Mouse (Mus musculus) gastrocnemius, postnatal 25 days (tissue): ENCODE data around the gene Olfr794. TPM values are rescaled to one million over a fixed set of nuclear protein-coding genes. Genes with fewer than 3 reads are reported as not detected.

ENCODE experiments used
- DNase-seq: peaks from one replicate; pipeline ENCODE4 v3.0.0; 2022
- long read RNA-seq, 2 experiments: library from polyadenylated mRNA; stranded (forward); transcript quantifications; one replicate each; pipeline ENCODE4 v2.0.0; 2021
- microRNA-seq, 2 experiments: library from miRNA; unstranded; fragments of <30 nt; microRNA quantifications; one replicate each; pipeline ENCODE4 v1.2.0; 2021; ENCODE audit warnings: borderline replicate concordance in 2 of 2
- total RNA-seq, 2 experiments: library from RNA; stranded (reverse); gene quantifications; 1 replicate in 1 of 2; 2 replicates in 1 of 2; pipeline ENCODE4 v1.2.3; 2021

The Olfr794 gene
- not detected for total RNA-seq
- long read RNA-seq, experiment 1: 0 reads
- long read RNA-seq, experiment 2: 0 reads

DNA sequence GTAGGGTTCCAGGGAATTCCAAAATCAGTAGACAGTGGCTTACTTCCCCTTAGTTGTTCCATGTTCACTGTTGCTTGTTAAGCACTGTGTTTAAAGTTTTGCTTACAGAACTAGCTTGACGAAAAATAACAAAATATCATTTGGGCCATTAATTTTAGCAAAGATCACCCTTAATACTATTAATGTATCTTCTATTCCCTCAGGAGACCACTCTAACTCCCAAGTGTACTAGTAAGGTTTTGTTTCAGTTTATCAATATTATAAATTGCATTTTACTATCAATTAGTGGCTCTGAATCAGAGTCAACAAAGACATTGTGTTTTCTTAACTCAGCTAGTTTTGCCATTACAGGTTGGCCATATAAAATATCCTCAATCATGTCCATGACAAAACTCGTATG, at the start of gene Olfr794:
Gene Olfr794 (plus strand): TSS at position 301 of the 400 bp plus-strand sequence.
- DNase-seq: no peak

- no peak for DNase-seq
These were observed 46.0 kb upstream of the Olfr794 start, which contains the start of gene Olfr791 for GRCm38 (mm10) chr10:129521492-129521891. Gene Olfr791 (plus strand): TSS chr10:129521792.

DNA sequence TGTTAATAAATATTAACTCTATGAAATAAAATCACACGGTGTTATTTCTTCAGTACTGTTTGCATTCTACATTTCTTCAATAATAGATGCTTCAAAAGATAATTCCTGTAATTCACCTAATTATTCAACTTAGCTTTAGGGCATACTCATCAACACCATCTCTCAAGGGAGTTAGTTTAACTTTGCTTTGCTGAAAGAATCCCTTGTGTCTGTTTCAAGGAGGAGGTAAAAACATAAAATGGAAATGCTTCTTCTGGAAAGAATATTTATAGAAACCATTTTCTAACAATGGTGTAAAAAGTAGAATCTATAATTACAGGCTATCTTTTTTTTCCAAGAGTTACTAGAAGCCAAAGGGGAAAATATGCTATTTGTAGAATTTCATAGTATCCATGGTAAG, 28.6 kb upstream of the Olfr794 start, which contains the start of gene Olfr792:
Gene Olfr792 (plus strand): TSS at position 301 of the 400 bp plus-strand sequence.
- no peak for DNase-seq

GRCm38 (mm10) chr10:129549354-129549753, 18.1 kb upstream of the Olfr794 start:
- no peak for DNase-seq

- no peak for DNase-seq
These were observed 9.6 kb downstream of the Olfr794 start for GRCm38 (mm10) chr10:129577066-129577465.

DNA sequence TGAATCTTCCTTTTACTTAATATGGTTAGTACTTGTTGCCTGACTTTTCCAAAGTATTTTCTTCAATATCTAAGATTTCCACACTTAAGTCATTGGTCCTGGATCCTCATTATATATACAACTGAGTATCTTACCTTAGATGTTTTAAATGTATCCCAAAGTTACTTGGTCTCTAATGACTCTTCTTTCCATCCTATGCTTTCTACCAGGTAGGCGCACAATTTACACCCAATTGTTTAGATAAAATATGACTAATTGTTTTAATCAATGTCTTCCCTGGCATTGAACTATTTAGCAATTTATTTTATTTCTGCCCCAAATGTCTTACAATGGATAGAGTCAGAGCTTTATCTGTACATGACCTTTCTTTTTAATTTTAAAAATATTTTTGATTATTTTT, 45.0 kb downstream of the Olfr794 start, which contains the start of gene Olfr796:
Gene Olfr796 (minus strand): TSS at position 101 of the 400 bp plus-strand sequence.
- DNase-seq: no peak

GRCm38 (mm10) chr10:129621724-129622123, 54.3 kb downstream of the Olfr794 start:
- DNase-seq: no peak

Small RNA genes lying within 50 kb of the gene (microRNA-seq; reads per million reads assigned to microRNA genes)
- 0 reads per million in 2 experiments for gene Gm23252

Other genes starting within 250 kb of the Olfr794 start
- not detected for gene Olfr780, start 249.5 kb upstream of the Olfr794 start, total RNA-seq
- not detected for gene Olfr781, start 238.8 kb upstream of the Olfr794 start, total RNA-seq
- gene Olfr782, start 218.8 kb upstream of the Olfr794 start, total RNA-seq: not detected
- gene Olfr784, start 183.6 kb upstream of the Olfr794 start, total RNA-seq: not detected
- gene Olfr785, start 162.2 kb upstream of the Olfr794 start, total RNA-seq: not detected
- gene Olfr786, start 140.3 kb upstream of the Olfr794 start, total RNA-seq: not detected
- gene Olfr787, start 105.8 kb upstream of the Olfr794 start, total RNA-seq: not detected
- gene Olfr788, start 96.7 kb upstream of the Olfr794 start, total RNA-seq: not detected
- gene Olfr789, start 82.9 kb upstream of the Olfr794 start, total RNA-seq: not detected
- not detected for gene Olfr790, start 69.2 kb upstream of the Olfr794 start, total RNA-seq
- gene Olfr791, start 45.9 kb upstream of the Olfr794 start, total RNA-seq: not detected
- not detected for gene Olfr792, start 28.5 kb upstream of the Olfr794 start, total RNA-seq
- not detected for gene Olfr796, start 44.9 kb downstream of the Olfr794 start, total RNA-seq
- gene Olfr798, start 60.3 kb downstream of the Olfr794 start, total RNA-seq: not detected
- not detected for gene Olfr799, start 69.8 kb downstream of the Olfr794 start, total RNA-seq
- gene Olfr800, start 90.0 kb downstream of the Olfr794 start, total RNA-seq: not detected
- not detected for gene Olfr801, start 106.2 kb downstream of the Olfr794 start, total RNA-seq
- not detected for gene Olfr802, start 120.5 kb downstream of the Olfr794 start, total RNA-seq
- gene Olfr803, start 126.6 kb downstream of the Olfr794 start, total RNA-seq: not detected
- gene Olfr804, start 135.6 kb downstream of the Olfr794 start, total RNA-seq: not detected
- gene Olfr805, start 161.7 kb downstream of the Olfr794 start, total RNA-seq: not detected
- not detected for gene Olfr806, start 174.3 kb downstream of the Olfr794 start, total RNA-seq
- gene Olfr807, start 190.1 kb downstream of the Olfr794 start, total RNA-seq: not detected
- not detected for gene Olfr808, start 197.8 kb downstream of the Olfr794 start, total RNA-seq
- not detected for gene Olfr809, start 207.0 kb downstream of the Olfr794 start, total RNA-seq
- not detected for gene Olfr810, start 227.3 kb downstream of the Olfr794 start, total RNA-seq
- not detected for gene Olfr811, start 236.7 kb downstream of the Olfr794 start, total RNA-seq